Mouse (Mus musculus) heart, embryonic 11.5 days (tissue): ENCODE data around the gene Pkn1. TPM values are rescaled to one million over a fixed set of nuclear protein-coding genes. Genes with fewer than 3 reads are reported as not detected.

Experiments used
- ATAC-seq: fragments of 200-750 bp; cut with Nextera tagmentation; replicated peaks from 2 replicates; pipeline ENCODE4 v1.8.0; 2017; ENCODE audit warnings: moderate library complexity; ENCODE audit not compliant: insufficient number of reproducible peaks, low FRiP score, low TSS enrichment
- H3K27ac ChIP-seq: fragments of 300-500 bp; sonication (generic); 2 replicates; pipeline ENCODE4 v1.5.1; 2014; ENCODE audit warnings: mild to moderate bottlenecking, low read depth, low read length
- H3K27me3 ChIP-seq: fragments of 300-500 bp; sonication (generic); 2 replicates; pipeline ENCODE4 v1.6.1; 2014; ENCODE audit warnings: mild to moderate bottlenecking, low read length, mixed read lengths; ENCODE audit not compliant: control insufficient read depth, insufficient read depth
- H3K36me3 ChIP-seq: fragments of 300-500 bp; sonication (generic); 2 replicates; pipeline ENCODE4 v1.6.1; 2014; ENCODE audit warnings: mild to moderate bottlenecking, low read length, moderate library complexity, mixed read lengths; ENCODE audit not compliant: control insufficient read depth, insufficient read depth
- H3K4me1 ChIP-seq: fragments of 300-500 bp; sonication (generic); 2 replicates; pipeline ENCODE4 v1.6.1; 2014; ENCODE audit warnings: low read length; ENCODE audit not compliant: control insufficient read depth, insufficient read depth
- H3K4me2 ChIP-seq: fragments of 300-500 bp; sonication (generic); 2 replicates; pipeline ENCODE4 v1.6.1; 2014; ENCODE audit warnings: mild to moderate bottlenecking, moderate library complexity
- H3K4me3 ChIP-seq: fragments of 300-500 bp; sonication (generic); 2 replicates; pipeline ENCODE4 v1.5.1; 2014; ENCODE audit warnings: low read depth, low read length
- H3K9ac ChIP-seq: fragments of 300-500 bp; sonication (generic); 2 replicates; pipeline ENCODE4 v1.6.1; 2014; ENCODE audit warnings: mild to moderate bottlenecking, low read depth, low read length, moderate library complexity
- H3K9me3 ChIP-seq: fragments of 300-500 bp; sonication (generic); replicated peaks from 2 replicates; pipeline ENCODE4 v1.6.1; 2016; ENCODE audit warnings: low read length; ENCODE audit not compliant: control insufficient read depth
- WGBS: fragments of 180-500 bp; shearing (Covaris S2); extraction: QIAGEN DNeasy Blood & Tissue Kit; methylation state at CpG from one replicate; pipeline ENCODE4 v1.1.7; 2014; ENCODE audit not compliant: insufficient replicate concordance; 5-methylcytosine and 5-hydroxymethylcytosine counted together
- polyA plus RNA-seq: library from polyadenylated mRNA; unstranded; fragments of >200 nt; fragmentation: Nextera tagmentation; extraction: Ambion mirVana; gene quantifications from 2 replicates; pipeline ENCODE4 v1.2.1, GENCODE M21; 2014

Pkn1 gene
- polyA plus RNA-seq, 1 experiment from 2014 or later, result 17.0 TPM

- Histone ChIP-seq H3K4me3 (peak overlapping the region; percentile 80), H3K4me1 (peaks cover 23% of the 10 kb centered on the region), H3K27ac (peak overlapping the region; percentile 76), H3K4me2 (peak overlapping the region; percentile 99), H3K9me3 (0 out of 2 replicates have a peak, but pooled peaks cover 4% of the 10 kb centered on the region), H3K9ac (peak overlapping the region; percentile 95), H3K27me3 (no peaks in the 10 kb centered on the region), H3K36me3 (no peaks in the 10 kb centered on the region)
- ATAC-seq, result no peak
- WGBS, result 40% methylated on average over 9 of the region's 9 CpGs
These were observed 587 bp upstream of the Pkn1 start for GRCm38 (mm10) chr8:83699566-83699965.

- H3K4me3 ChIP-seq, result peak overlapping the region; percentile 80
- no peaks in the 10 kb centered on the region for H3K36me3 ChIP-seq
- WGBS, result 6% methylated on average over 15 of the region's 15 CpGs
- H3K27ac ChIP-seq, result peak overlapping the region; percentile 76; the same call in 1 of the 2 replicates
- no peaks in the 10 kb centered on the region for H3K27me3 ChIP-seq
- H3K4me2 ChIP-seq, result peak overlapping the region; percentile 99
- H3K9me3 ChIP-seq, result 0 out of 2 replicates have a peak, but pooled peaks cover 4% of the 10 kb centered on the region
- no peak for ATAC-seq
- peak overlapping the region; percentile 95 for H3K9ac ChIP-seq
- H3K4me1 ChIP-seq, result peaks cover 30% of the 10 kb centered on the region
These were observed 703 bp downstream of the Pkn1 start for GRCm38 (mm10) chr8:83698291-83698660.

GRCm38 (mm10) chr8:83697374-83698220 is 1.4 kb downstream of the Pkn1 start:
- ATAC-seq, result no peak
- Histone ChIP-seq H3K4me1 (peaks cover 30% of the 10 kb centered on the region), H3K9me3 (0 out of 2 replicates have a peak, but pooled peaks cover 4% of the 10 kb centered on the region), H3K27me3 (no peaks in the 10 kb centered on the region), H3K4me2 (peak overlapping the region; percentile 99), H3K27ac (peak overlapping the region; percentile 68), H3K36me3 (peaks cover 2% of the 10 kb centered on the region; the same call in 1 of the 2 replicates), H3K4me3 (peak overlapping the region; percentile 80), H3K9ac (peak overlapping the region; percentile 95)
- WGBS, result 49% methylated on average over 19 of the region's 19 CpGs

GRCm38 (mm10) chr8:83695351-83696106 is 3.5 kb downstream of the Pkn1 start:
- Histone ChIP-seq H3K36me3 (peaks cover 19% of the 10 kb centered on the region), H3K4me3 (no peak overlapping the region), H3K27ac (no peak overlapping the region), H3K4me1 (peaks cover 28% of the 10 kb centered on the region), H3K27me3 (no peaks in the 10 kb centered on the region), H3K9ac (no peak overlapping the region), H3K9me3 (no peaks in the 10 kb centered on the region), H3K4me2 (no peak overlapping the region)
- 76% methylated on average over 17 of the region's 17 CpGs for WGBS
- no peak for ATAC-seq

GRCm38 (mm10) chr8:83694369-83695160 is 4.4 kb downstream of the Pkn1 start:
- Histone ChIP-seq H3K9me3 (no peaks in the 10 kb centered on the region), H3K4me2 (no peak overlapping the region), H3K9ac (no peak overlapping the region), H3K27me3 (no peaks in the 10 kb centered on the region), H3K36me3 (peaks cover 20% of the 10 kb centered on the region), H3K4me1 (peaks cover 24% of the 10 kb centered on the region), H3K27ac (no peak overlapping the region), H3K4me3 (no peak overlapping the region)
- ATAC-seq, result no peak
- 82% methylated on average over 11 of the region's 11 CpGs for WGBS

GRCm38 (mm10) chr8:83693609-83694236 is 5.3 kb downstream of the Pkn1 start:
- no peak overlapping the region for H3K9ac ChIP-seq
- H3K27me3 ChIP-seq, result no peaks in the 10 kb centered on the region
- H3K4me3 ChIP-seq, result no peak overlapping the region
- ATAC-seq, result no peak
- no peak overlapping the region for H3K4me2 ChIP-seq
- H3K27ac ChIP-seq, result no peak overlapping the region
- 71% methylated on average over 10 of the region's 10 CpGs for WGBS
- H3K36me3 ChIP-seq, result peaks cover 20% of the 10 kb centered on the region
- no peaks in the 10 kb centered on the region for H3K9me3 ChIP-seq
- H3K4me1 ChIP-seq, result peaks cover 21% of the 10 kb centered on the region

GRCm38 (mm10) chr8:83689264-83689663 is 9.7 kb downstream of the Pkn1 start:
- peaks cover 28% of the 10 kb centered on the region for H3K36me3 ChIP-seq
- WGBS, result 87% methylated on average over 6 of the region's 6 CpGs
- H3K27ac ChIP-seq, result no peak overlapping the region
- H3K4me1 ChIP-seq, result peaks cover 4% of the 10 kb centered on the region; the same call in 1 of the 2 replicates
- ATAC-seq, result no peak
- no peak overlapping the region for H3K9ac ChIP-seq
- H3K4me3 ChIP-seq, result no peak overlapping the region
- no peaks in the 10 kb centered on the region for H3K9me3 ChIP-seq
- H3K4me2 ChIP-seq, result no peak overlapping the region
- H3K27me3 ChIP-seq, result no peaks in the 10 kb centered on the region

GRCm38 (mm10) chr8:83684517-83684916 is 14.5 kb downstream of the Pkn1 start:
- H3K4me2 ChIP-seq, result no peak overlapping the region
- no peak overlapping the region for H3K4me3 ChIP-seq
- peaks cover 10% of the 10 kb centered on the region for H3K4me1 ChIP-seq
- no peak overlapping the region for H3K9ac ChIP-seq
- H3K9me3 ChIP-seq, result no peaks in the 10 kb centered on the region
- no peaks in the 10 kb centered on the region for H3K27me3 ChIP-seq
- no peak for ATAC-seq
- H3K36me3 ChIP-seq, result peaks cover 19% of the 10 kb centered on the region
- WGBS, result 81% methylated on average over 9 of the region's 9 CpGs
- H3K27ac ChIP-seq, result no peak overlapping the region
